ENCODE assay signal across 16 mouse cellular contexts in genomic region chr2:35693037-35693436, GRCm38 (mm10).
A peak's percentile ranks its signal among the peaks of the same experiment; 100 is the strongest.
DNase-seq lines count a peak whose midpoint lies in the region; ATAC-seq and TF ChIP-seq lines count a peak whose summit lies in the region.
"Had no signal": no experiment of that assay in that cellular context is flagged by ENCODE, and none has a peak within 500 bp of the region (broad histone marks: within the 10 kb centered on the region; RNA-seq: fewer than 3 reads in every experiment).

No protein-coding gene starts in this region.

- no peaks in the 10 kb centered on the region for H3K27me3 ChIP-seq in heart, embryonic 13.5 days (replicated peaks)
- H3K27me3 ChIP-seq in heart, adult 2 months (ENCODE audit: control insufficient read depth, insufficient read depth, low read length) = no peaks in the 10 kb centered on the region
- no peaks in the 10 kb centered on the region for H3K27me3 ChIP-seq in intestine, embryonic 16.5 days (replicated peaks; ENCODE audit: control insufficient read depth, insufficient read depth, low read length)
- H3K27me3 ChIP-seq: liver, embryonic 15.5 days had no signal

- 56% methylated on average over 7 of the region's 7 CpGs for WGBS in heart, embryonic 13.5 days
- 60% methylated on average over 7 of the region's 7 CpGs for WGBS in heart, adult 2 months
- WGBS in intestine, embryonic 16.5 days = 80% methylated on average over 7 of the region's 7 CpGs

- H3K79me2 ChIP-seq in heart, adult 2 months (replicated peaks; ENCODE audit: control insufficient read depth, insufficient read depth, low read length) = peaks cover 8% of the 10 kb centered on the region

- peak overlapping the region; percentile 44 for H3K4me3 ChIP-seq in heart, embryonic 13.5 days
- no peak overlapping the region for H3K4me3 ChIP-seq in heart, adult 2 months
- no peak overlapping the region for H3K4me3 ChIP-seq in left cerebral cortex, adult 2 months
- 0 out of 2 replicates have a peak overlapping the region, but pooled peaks have one; percentile 41 for H3K4me3 ChIP-seq in brown adipose tissue, adult 24 weeks (ENCODE audit: insufficient read depth, low read depth, low read length)
- peak overlapping the region; percentile 42; the same call in 1 of the 2 replicates for H3K4me3 ChIP-seq in intestine, embryonic 16.5 days (ENCODE audit: low read length)

- TF ChIP-seq CTCF in heart, adult 2 months (IDR thresholded peaks at IDR 0.05) = no peak
- no peak; the same call in 1 of the 2 replicates for TF ChIP-seq CTCF in left cerebral cortex, adult 2 months (IDR thresholded peaks at IDR 0.05)

- no peak for DNase-seq in heart, adult 2 months
- no peak for DNase-seq in left cerebral cortex, adult 2 months (ENCODE audit: extremely low spot score in 1 of 2, low spot score in 2 of 2)
- no peak for DNase-seq in left cerebral cortex, postnatal 10 days (ENCODE audit: extremely low spot score in 1 of 2, low spot score in 2 of 2)
- DNase-seq in urinary bladder, postnatal 4 days (ENCODE audit: low spot score in 2 of 2) = no peak
- no peak for DNase-seq in adrenal gland, adult (ENCODE audit: inconsistent age in 2 of 2, low spot score in 1 of 2)
- DNase-seq: cerebellum, adult 18-20 months; gastrocnemius, postnatal 14 days; layer of hippocampus, adult 9-11 months; left cerebral cortex, postnatal 4 days; thymus, postnatal 14 days had no signal

- intact Hi-C loops in heart, adult 2 months (cut with DNase I) = no loop called here
- intact Hi-C loops in left cerebral cortex, adult 2 months (cut with DNase I) = no loop called here
- intact Hi-C loops in left cerebral cortex, postnatal 10 days (cut with DNase I) = no loop called here

- no peaks in the 10 kb centered on the region for H3K9me3 ChIP-seq in heart, embryonic 13.5 days
- H3K9me3 ChIP-seq in intestine, embryonic 16.5 days (ENCODE audit: control insufficient read depth, low read length) = no peaks in the 10 kb centered on the region
- H3K9me3 ChIP-seq: liver, embryonic 15.5 days had no signal

- ATAC-seq in heart, embryonic 13.5 days (ENCODE audit: extremely low read depth, insufficient number of reproducible peaks, low FRiP score, low TSS enrichment) = no peak
- ATAC-seq in intestine, embryonic 16.5 days = no peak
- ATAC-seq: forebrain, embryonic 14.5 days had no signal

- H3K9ac ChIP-seq in heart, embryonic 13.5 days = peak overlapping the region; percentile 78
- no peak overlapping the region for H3K9ac ChIP-seq in heart, adult 2 months (ENCODE audit: low read depth, low read length)
- H3K9ac ChIP-seq in intestine, embryonic 16.5 days (ENCODE audit: low read depth, low read length) = peak overlapping the region; percentile 58
- H3K9ac ChIP-seq: hindbrain, embryonic 14.5 days; liver, embryonic 15.5 days had no signal

- TF ChIP-seq POLR2A in heart, adult 2 months (IDR thresholded peaks at IDR 0.05; ENCODE audit: insufficient read depth, low read depth, low read length) = no peak

- H3K36me3 ChIP-seq in heart, embryonic 13.5 days = no peaks in the 10 kb centered on the region
- H3K36me3 ChIP-seq in heart, adult 2 months (ENCODE audit: control insufficient read depth, insufficient read depth, low read length) = peaks cover 2% of the 10 kb centered on the region; the same call in 1 of the 2 replicates
- H3K36me3 ChIP-seq in intestine, embryonic 16.5 days (ENCODE audit: control insufficient read depth, insufficient read depth, low read length) = no peaks in the 10 kb centered on the region
- H3K36me3 ChIP-seq: liver, embryonic 15.5 days had no signal

- peak overlapping the region; percentile 73 for H3K4me2 ChIP-seq in heart, embryonic 13.5 days
- H3K4me2 ChIP-seq in intestine, embryonic 16.5 days (ENCODE audit: low read depth, low read length) = peak overlapping the region; percentile 56
- H3K4me2 ChIP-seq: hindbrain, embryonic 14.5 days had no signal

- TF ChIP-seq EP300 in heart, adult 2 months (IDR thresholded peaks at IDR 0.05; ENCODE audit: insufficient read depth, low read depth, low read length) = no peak

- H3K4me1 ChIP-seq in heart, embryonic 13.5 days = peaks cover 100% of the 10 kb centered on the region
- H3K4me1 ChIP-seq in heart, adult 2 months (ENCODE audit: control insufficient read depth, insufficient read depth, low read length) = peaks cover 62% of the 10 kb centered on the region
- H3K4me1 ChIP-seq in brown adipose tissue, adult 24 weeks (ENCODE audit: control insufficient read depth, insufficient read depth, insufficient read length, low read length) = peaks cover 66% of the 10 kb centered on the region
- peaks cover 96% of the 10 kb centered on the region for H3K4me1 ChIP-seq in intestine, embryonic 16.5 days (ENCODE audit: control insufficient read depth, insufficient read depth, low read length)

- H3K27ac ChIP-seq in heart, embryonic 13.5 days (replicated peaks) = peak overlapping the region; percentile 93
- H3K27ac ChIP-seq in heart, adult 2 months = no peak overlapping the region; the same call in 1 of the 2 replicates
- H3K27ac ChIP-seq in left cerebral cortex, adult 2 months = peak overlapping the region; percentile 47
- H3K27ac ChIP-seq in brown adipose tissue, adult 24 weeks (replicated peaks; ENCODE audit: low read depth, low read length) = no peak overlapping the region; the same call in 1 of the 2 replicates
- no peak overlapping the region for H3K27ac ChIP-seq in intestine, embryonic 16.5 days (ENCODE audit: low read length)
- H3K27ac ChIP-seq: hindbrain, embryonic 14.5 days; liver, embryonic 15.5 days had no signal

Comparison
In these comparisons a context has a peak if more than half of its experiments do, and no peak if none do; other contexts are left out.
1. H3K27ac ChIP-seq: peak in heart, embryonic 13.5 days (single experiment) and left cerebral cortex, adult 2 months (single experiment); none in heart, adult 2 months (single experiment), brown adipose tissue, adult 24 weeks (single experiment) and intestine, embryonic 16.5 days (single experiment).
2. H3K4me3 ChIP-seq: peak in heart, embryonic 13.5 days (single experiment), brown adipose tissue, adult 24 weeks (single experiment) and intestine, embryonic 16.5 days (single experiment); none in heart, adult 2 months (single experiment) and left cerebral cortex, adult 2 months (single experiment).